Mouse (Mus musculus): ENCODE measurements around the gene Ppp1r3a.
"Not testable (repeated sequence)": the region's sequence is repeated elsewhere in the genome, so short reads cannot be mapped to it uniquely, and the experiment has no call there.

The Ppp1r3a gene

GRCm38 (mm10) chr6:14754901-14755591 lies at the start of gene Ppp1r3a:
Ppp1r3a (minus strand) TSS chr6:14755274.
- DNase-seq (ENCODE audit: inconsistent age in 2 of 2, low spot score in 1 of 2): no peak

GRCm38 (mm10) chr6:14787157-14787938 lies 32.3 kb upstream of the Ppp1r3a start:
- DNase-seq (ENCODE audit: inconsistent age in 2 of 2, low spot score in 1 of 2): no peak

- no peak for DNase-seq (ENCODE audit: inconsistent age in 2 of 2, low spot score in 1 of 2)
Measured at GRCm38 (mm10) chr6:14777920-14778319, 22.8 kb upstream of the Ppp1r3a start.

GRCm38 (mm10) chr6:14771717-14772116 lies 16.6 kb upstream of the Ppp1r3a start:
- no peak for DNase-seq (ENCODE audit: inconsistent age in 2 of 2, low spot score in 1 of 2)

GRCm38 (mm10) chr6:14757486-14757885 lies 2.4 kb upstream of the Ppp1r3a start:
- no peak for DNase-seq (ENCODE audit: inconsistent age in 2 of 2, low spot score in 1 of 2)

GRCm38 (mm10) chr6:14753512-14753911 lies 1.6 kb downstream of the Ppp1r3a start:
- no peak for DNase-seq (ENCODE audit: inconsistent age in 2 of 2, low spot score in 1 of 2)

GRCm38 (mm10) chr6:14752211-14752610 lies 2.9 kb downstream of the Ppp1r3a start:
- DNase-seq (ENCODE audit: inconsistent age in 2 of 2, low spot score in 1 of 2): no peak

- no peak for DNase-seq (ENCODE audit: inconsistent age in 2 of 2, low spot score in 1 of 2)
Measured at GRCm38 (mm10) chr6:14747000-14747399, 8.1 kb downstream of the Ppp1r3a start.

- no peak for DNase-seq (ENCODE audit: inconsistent age in 2 of 2, low spot score in 1 of 2)
Measured at GRCm38 (mm10) chr6:14736017-14736416, 19.1 kb downstream of the Ppp1r3a start.

GRCm38 (mm10) chr6:14731011-14731410 lies 24.1 kb downstream of the Ppp1r3a start:
- DNase-seq (ENCODE audit: inconsistent age in 2 of 2, low spot score in 1 of 2): no peak

- no peak for DNase-seq (ENCODE audit: inconsistent age in 2 of 2, low spot score in 1 of 2)
Measured at GRCm38 (mm10) chr6:14720772-14721414, 34.2 kb downstream of the Ppp1r3a start.

- no peak for DNase-seq (ENCODE audit: inconsistent age in 2 of 2, low spot score in 1 of 2)
Measured at GRCm38 (mm10) chr6:14720110-14720771, 34.8 kb downstream of the Ppp1r3a start.

GRCm38 (mm10) chr6:14715129-14715989 lies 39.7 kb downstream of the Ppp1r3a start:
- no peak for DNase-seq (ENCODE audit: inconsistent age in 2 of 2, low spot score in 1 of 2)

GRCm38 (mm10) chr6:14712146-14712545 lies 42.9 kb downstream of the Ppp1r3a start:
- DNase-seq (ENCODE audit: inconsistent age in 2 of 2, low spot score in 1 of 2): no peak

- no peak for DNase-seq (ENCODE audit: inconsistent age in 2 of 2, low spot score in 1 of 2)
Measured at GRCm38 (mm10) chr6:14700030-14700429, 55.0 kb downstream of the Ppp1r3a start.

GRCm38 (mm10) chr6:14679231-14679887 lies 75.7 kb downstream of the Ppp1r3a start:
- DNase-seq (ENCODE audit: inconsistent age in 2 of 2, low spot score in 1 of 2): not testable (repeated sequence)

- DNase-seq (ENCODE audit: inconsistent age in 2 of 2, low spot score in 1 of 2): not testable (repeated sequence)
Measured at GRCm38 (mm10) chr6:14668966-14669365, 86.1 kb downstream of the Ppp1r3a start.

- not testable (repeated sequence) for DNase-seq (ENCODE audit: inconsistent age in 2 of 2, low spot score in 1 of 2)
Measured at GRCm38 (mm10) chr6:14667651-14668050, 87.4 kb downstream of the Ppp1r3a start.

Data from adrenal gland, adult (tissue).